Comparison of ENCODE assay signal across 10 mouse cellular contexts in the genomic region with DNA sequence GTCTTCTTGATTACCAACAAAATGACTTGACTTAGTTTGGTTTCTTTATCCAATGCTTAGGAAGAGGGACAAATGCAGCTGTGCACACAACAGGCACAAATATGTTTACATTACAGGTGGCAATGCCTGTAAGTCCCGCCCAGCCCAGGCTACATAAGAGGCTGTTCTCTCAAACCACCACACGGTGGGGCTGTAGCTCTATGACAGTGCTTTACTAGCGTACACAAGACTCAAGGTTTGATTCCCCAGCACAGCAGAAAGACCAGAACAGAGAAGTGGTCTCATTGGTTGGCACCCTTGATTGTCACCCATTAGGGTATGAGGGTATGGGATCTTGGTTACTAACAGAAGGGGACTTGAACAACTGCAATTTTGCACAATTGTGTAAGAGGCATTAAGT. TPM values are rescaled to one million over a fixed set of nuclear protein-coding genes. Genes with fewer than 3 reads are reported as not detected.
DNase-seq lines count a peak whose midpoint lies in the region; ATAC-seq and TF ChIP-seq lines count a peak whose summit lies in the region.
"Had no signal": no experiment of that assay in that cellular context is flagged by ENCODE, and none has a peak within 500 bp of the region (broad histone marks: within the 10 kb centered on the region; RNA-seq: fewer than 3 reads in every experiment).

No protein-coding gene starts in this region.

- H3K4me1 ChIP-seq in heart, adult 2 months (ENCODE audit: control insufficient read depth, insufficient read depth, low read length), result no peaks in the 10 kb centered on the region
- no peaks in the 10 kb centered on the region for H3K4me1 ChIP-seq in forebrain, embryonic 14.5 days (ENCODE audit: control insufficient read depth, insufficient read depth, low read length)
- H3K4me1 ChIP-seq in hindbrain, embryonic 12.5 days, result no peaks in the 10 kb centered on the region
- H3K4me1 ChIP-seq: limb, embryonic 12.5 days had no signal

- WGBS in heart, adult 2 months, result 13% methylated on average over 3 of the region's 3 CpGs
- WGBS in forebrain, embryonic 14.5 days, result 10% methylated on average over 3 of the region's 3 CpGs
- WGBS in hindbrain, embryonic 12.5 days, result 9% methylated on average over 3 of the region's 3 CpGs

- H3K36me3 ChIP-seq in heart, adult 2 months (ENCODE audit: control insufficient read depth, insufficient read depth, low read length), result no peaks in the 10 kb centered on the region
- H3K36me3 ChIP-seq in forebrain, embryonic 14.5 days (ENCODE audit: control insufficient read depth, insufficient read depth, low read length), result no peaks in the 10 kb centered on the region
- H3K36me3 ChIP-seq in hindbrain, embryonic 12.5 days, result no peaks in the 10 kb centered on the region
- H3K36me3 ChIP-seq: limb, embryonic 12.5 days had no signal

- H3K27ac ChIP-seq in heart, adult 2 months, result no peak overlapping the region
- H3K27ac ChIP-seq in forebrain, embryonic 14.5 days (ENCODE audit: low read depth, low read length), result no peak overlapping the region
- no peak overlapping the region for H3K27ac ChIP-seq in hindbrain, embryonic 12.5 days
- H3K27ac ChIP-seq: limb, embryonic 12.5 days had no signal

- no peaks in the 10 kb centered on the region for H3K79me2 ChIP-seq in heart, adult 2 months (replicated peaks; ENCODE audit: control insufficient read depth, insufficient read depth, low read length)

- no peaks in the 10 kb centered on the region for H3K9me3 ChIP-seq in forebrain, embryonic 14.5 days (replicated peaks; ENCODE audit: control insufficient read depth, low read length)
- H3K9me3 ChIP-seq in hindbrain, embryonic 12.5 days (replicated peaks), result no peaks in the 10 kb centered on the region
- H3K9me3 ChIP-seq: limb, embryonic 12.5 days had no signal

- H3K27me3 ChIP-seq in heart, adult 2 months (ENCODE audit: control insufficient read depth, insufficient read depth, low read length), result no peaks in the 10 kb centered on the region
- no peaks in the 10 kb centered on the region for H3K27me3 ChIP-seq in forebrain, embryonic 14.5 days (replicated peaks; ENCODE audit: control insufficient read depth, insufficient read depth, low read length)
- no peaks in the 10 kb centered on the region for H3K27me3 ChIP-seq in hindbrain, embryonic 12.5 days
- H3K27me3 ChIP-seq: limb, embryonic 12.5 days had no signal

- intact Hi-C loops in heart, adult 2 months (cut with DNase I), result loop anchor here (5.0 kb wide), 1 partner anchor 460 kb away; no protein-coding TSS in a partner anchor
- intact Hi-C loops in heart, postnatal 25 days (cut with DNase I), result loop anchor here (5.0 kb wide), 1 partner anchor 515 kb away; no protein-coding TSS in a partner anchor
- intact Hi-C loops in left cerebral cortex, postnatal 25 days (cut with DNase I), result no loop called here

- ATAC-seq in forebrain, embryonic 14.5 days, result peak; percentile 67
- peak; percentile 49; the same call in 1 of the 2 replicates for ATAC-seq in hindbrain, embryonic 12.5 days (ENCODE audit: low FRiP score)

- no peak overlapping the region for H3K4me3 ChIP-seq in heart, adult 2 months
- H3K4me3 ChIP-seq in forebrain, embryonic 14.5 days (ENCODE audit: low read depth, low read length), result no peak overlapping the region
- H3K4me3 ChIP-seq in hindbrain, embryonic 12.5 days, result no peak overlapping the region
- H3K4me3 ChIP-seq: limb, embryonic 12.5 days had no signal

- TF ChIP-seq CTCF in heart, adult 2 months (IDR thresholded peaks at IDR 0.05), result peak; percentile 87

- 0 out of 2 replicates have a peak, but pooled peaks have one; percentile 13 for TF ChIP-seq EP300 in heart, adult 2 months (IDR thresholded peaks at IDR 0.05; ENCODE audit: insufficient read depth, low read depth, low read length)

- no peak overlapping the region for H3K4me2 ChIP-seq in forebrain, embryonic 14.5 days (ENCODE audit: low read length)
- no peak overlapping the region for H3K4me2 ChIP-seq in hindbrain, embryonic 12.5 days (replicated peaks)
- H3K4me2 ChIP-seq: limb, embryonic 12.5 days had no signal

- TF ChIP-seq POLR2A in heart, adult 2 months (IDR thresholded peaks at IDR 0.05; ENCODE audit: insufficient read depth, low read depth, low read length), result no peak

- DNase-seq in heart, adult 2 months, result peak; percentile 37 to 73
- DNase-seq in heart, postnatal 25 days (ENCODE audit: low spot score), result no peak
- DNase-seq in c-Kit-positive CD71-positive TER-119-positive erythroid progenitor cells, embryonic 14.5 days (ENCODE audit: low spot score), result peak; percentile 74
- DNase-seq in forebrain, embryonic 14.5 days (ENCODE audit: low spot score), result peak; percentile 75
- DNase-seq in left cerebral cortex, postnatal 25 days (ENCODE audit: low spot score in 2 of 2), result peak; percentile 46 to 50
- peak; percentile 72 for DNase-seq in mesoderm, embryonic 11.5 days (ENCODE audit: low read depth, low spot score)
- peak; percentile 22 for DNase-seq in skeletal muscle tissue, adult 2 months (ENCODE audit: low read depth, low spot score)

- H3K9ac ChIP-seq in heart, adult 2 months (ENCODE audit: low read depth, low read length), result no peak overlapping the region
- no peak overlapping the region for H3K9ac ChIP-seq in forebrain, embryonic 14.5 days (ENCODE audit: low read length)
- H3K9ac ChIP-seq in hindbrain, embryonic 12.5 days, result no peak overlapping the region
- H3K9ac ChIP-seq: limb, embryonic 12.5 days had no signal

RNA-seq across cellular contexts. Expression of gene Gm26992, which starts 55.7 kb away (rescaled TPM):
- not detected for total RNA-seq in heart, adult 2 months (2021)
- 0.67 TPM in 1 of 2 replicates, not detected in the other for polyA plus RNA-seq in heart, adult 2 months (2012; rRNA removed)
- not detected for total RNA-seq in heart, postnatal 25 days (2021)
- polyA plus RNA-seq in forebrain, embryonic 14.5 days (2014; fragmentation: Nextera tagmentation; extraction: Ambion mirVana), result not detected in 2 replicates
- polyA plus RNA-seq in hindbrain, embryonic 12.5 days (2016; fragmentation: Nextera tagmentation; extraction: Ambion mirVana), result not detected in 2 replicates
- not detected for total RNA-seq in left cerebral cortex, postnatal 25 days (2021)
- polyA plus RNA-seq: G1E; limb, embryonic 12.5 days had no signal
